Mouse (Mus musculus) heart, embryonic 11.5 days (tissue): Measurements from ENCODE around the gene Kcnd2. TPM values are rescaled to one million over a fixed set of nuclear protein-coding genes. Genes with fewer than 3 reads are reported as not detected.
A peak's percentile ranks its signal among the peaks of the same experiment; 100 is the strongest.

Experiments used
- ATAC-seq: fragments of 200-750 bp; cut with Nextera tagmentation; replicated peaks from 2 replicates; pipeline ENCODE4 v1.8.0; 2017; ENCODE audit warnings: moderate library complexity; ENCODE audit not compliant: insufficient number of reproducible peaks, low FRiP score, low TSS enrichment
- H3K27ac ChIP-seq: fragments of 300-500 bp; sonication (generic); 2 replicates; pipeline ENCODE4 v1.5.1; 2014; ENCODE audit warnings: mild to moderate bottlenecking, low read depth, low read length
- H3K27me3 ChIP-seq: fragments of 300-500 bp; sonication (generic); 2 replicates; pipeline ENCODE4 v1.6.1; 2014; ENCODE audit warnings: mild to moderate bottlenecking, low read length, mixed read lengths; ENCODE audit not compliant: control insufficient read depth, insufficient read depth
- H3K36me3 ChIP-seq: fragments of 300-500 bp; sonication (generic); 2 replicates; pipeline ENCODE4 v1.6.1; 2014; ENCODE audit warnings: mild to moderate bottlenecking, low read length, moderate library complexity, mixed read lengths; ENCODE audit not compliant: control insufficient read depth, insufficient read depth
- H3K4me1 ChIP-seq: fragments of 300-500 bp; sonication (generic); 2 replicates; pipeline ENCODE4 v1.6.1; 2014; ENCODE audit warnings: low read length; ENCODE audit not compliant: control insufficient read depth, insufficient read depth
- H3K4me2 ChIP-seq: fragments of 300-500 bp; sonication (generic); 2 replicates; pipeline ENCODE4 v1.6.1; 2014; ENCODE audit warnings: mild to moderate bottlenecking, moderate library complexity
- H3K4me3 ChIP-seq: fragments of 300-500 bp; sonication (generic); 2 replicates; pipeline ENCODE4 v1.5.1; 2014; ENCODE audit warnings: low read depth, low read length
- H3K9ac ChIP-seq: fragments of 300-500 bp; sonication (generic); 2 replicates; pipeline ENCODE4 v1.6.1; 2014; ENCODE audit warnings: mild to moderate bottlenecking, low read depth, low read length, moderate library complexity
- H3K9me3 ChIP-seq: fragments of 300-500 bp; sonication (generic); replicated peaks from 2 replicates; pipeline ENCODE4 v1.6.1; 2016; ENCODE audit warnings: low read length; ENCODE audit not compliant: control insufficient read depth
- WGBS: fragments of 180-500 bp; shearing (Covaris S2); extraction: QIAGEN DNeasy Blood & Tissue Kit; methylation state at CpG from one replicate; pipeline ENCODE4 v1.1.7; 2014; ENCODE audit not compliant: insufficient replicate concordance; 5-methylcytosine and 5-hydroxymethylcytosine counted together
- polyA plus RNA-seq: library from polyadenylated mRNA; unstranded; fragments of >200 nt; fragmentation: Nextera tagmentation; extraction: Ambion mirVana; gene quantifications from 2 replicates; pipeline ENCODE4 v1.2.1, GENCODE M21; 2014

Kcnd2 gene
- polyA plus RNA-seq, 1 experiment from 2014 or later: 1.9 TPM

DNA sequence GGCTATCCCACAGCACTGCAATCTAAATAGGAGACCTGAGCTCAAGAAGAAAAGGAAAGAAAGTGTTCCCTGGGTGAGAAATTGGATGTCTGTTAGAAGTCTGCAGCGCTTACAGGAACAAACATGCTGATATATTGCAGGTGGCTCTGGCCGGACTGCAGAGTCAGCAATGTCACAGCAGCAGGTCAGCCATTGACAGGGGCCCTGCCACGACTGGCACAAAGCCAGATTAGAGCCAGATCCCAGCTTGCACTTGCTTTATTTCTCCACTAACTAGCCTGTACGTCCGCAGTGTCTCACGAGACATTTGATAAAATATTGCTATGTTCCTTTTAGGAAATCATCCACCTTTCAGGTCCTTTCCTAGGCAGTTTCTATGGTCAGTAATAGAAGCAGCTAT is 468.9 kb downstream of the Kcnd2 start:
- 0 out of 2 replicates have a peak, but pooled peaks have one; percentile 35 for ATAC-seq
- no peak overlapping the region; the same call in 1 of the 2 replicates for H3K4me2 ChIP-seq
- no peaks in the 10 kb centered on the region for H3K27me3 ChIP-seq
- WGBS: 38% methylated on average over 6 of the region's 6 CpGs
- H3K9ac ChIP-seq: no peak overlapping the region
- no peaks in the 10 kb centered on the region for H3K9me3 ChIP-seq
- no peak overlapping the region for H3K4me3 ChIP-seq
- H3K36me3 ChIP-seq: no peaks in the 10 kb centered on the region
- peaks cover 3% of the 10 kb centered on the region; the same call in 1 of the 2 replicates for H3K4me1 ChIP-seq
- H3K27ac ChIP-seq: no peak overlapping the region

DNA sequence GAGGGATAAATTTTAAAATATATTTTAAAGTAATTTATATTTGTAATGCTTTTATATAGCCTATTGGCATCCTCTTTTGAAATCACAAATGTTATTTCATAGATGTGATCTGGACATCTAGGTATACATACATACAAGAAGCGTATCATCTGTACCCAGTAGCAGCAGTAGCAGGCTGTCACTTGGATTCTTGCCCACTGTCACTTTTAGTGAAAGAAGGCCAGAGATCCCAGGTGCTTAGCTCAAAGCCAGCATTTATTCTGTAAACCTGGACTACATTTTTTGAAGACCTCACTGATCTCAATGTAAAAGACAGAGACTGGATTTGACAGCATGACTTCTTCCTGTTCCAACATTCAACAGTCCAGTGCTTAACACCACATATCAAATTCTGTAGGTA is 471.1 kb downstream of the Kcnd2 start:
- H3K9me3 ChIP-seq: no peaks in the 10 kb centered on the region
- no peak overlapping the region for H3K9ac ChIP-seq
- 90% methylated on average over 1 of the region's 1 CpGs for WGBS
- H3K27ac ChIP-seq: no peak overlapping the region
- H3K27me3 ChIP-seq: no peaks in the 10 kb centered on the region
- no peak overlapping the region for H3K4me3 ChIP-seq
- no peak for ATAC-seq
- H3K36me3 ChIP-seq: no peaks in the 10 kb centered on the region
- H3K4me1 ChIP-seq: peaks cover 3% of the 10 kb centered on the region; the same call in 1 of the 2 replicates
- no peak overlapping the region for H3K4me2 ChIP-seq

DNA sequence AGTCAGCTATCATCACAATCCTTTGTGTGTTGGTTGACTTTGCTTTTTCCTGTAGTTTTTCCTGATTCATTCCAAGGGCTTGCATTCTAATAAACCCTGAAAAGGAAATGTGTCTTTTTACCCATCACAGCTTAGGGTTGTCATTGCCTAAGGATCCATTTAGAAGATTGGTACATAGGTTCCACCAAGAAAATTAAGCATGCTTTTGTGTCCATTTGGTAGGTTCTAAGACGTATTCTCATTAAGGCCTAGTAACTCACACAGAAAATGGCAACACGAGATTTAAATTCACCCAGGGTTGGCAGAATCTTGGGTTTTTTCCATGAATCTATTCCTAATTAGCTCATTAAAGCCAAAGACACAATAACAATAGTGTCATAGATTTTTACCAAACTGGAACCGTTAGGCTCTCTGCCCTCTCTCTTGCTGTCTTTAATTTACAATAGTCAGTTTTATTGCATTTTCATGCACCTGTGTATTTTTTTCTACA is 477.6 kb downstream of the Kcnd2 start:
- 81% methylated on average over 3 of the region's 3 CpGs for WGBS
- no peak for ATAC-seq
- no peaks in the 10 kb centered on the region for H3K27me3 ChIP-seq

DNA sequence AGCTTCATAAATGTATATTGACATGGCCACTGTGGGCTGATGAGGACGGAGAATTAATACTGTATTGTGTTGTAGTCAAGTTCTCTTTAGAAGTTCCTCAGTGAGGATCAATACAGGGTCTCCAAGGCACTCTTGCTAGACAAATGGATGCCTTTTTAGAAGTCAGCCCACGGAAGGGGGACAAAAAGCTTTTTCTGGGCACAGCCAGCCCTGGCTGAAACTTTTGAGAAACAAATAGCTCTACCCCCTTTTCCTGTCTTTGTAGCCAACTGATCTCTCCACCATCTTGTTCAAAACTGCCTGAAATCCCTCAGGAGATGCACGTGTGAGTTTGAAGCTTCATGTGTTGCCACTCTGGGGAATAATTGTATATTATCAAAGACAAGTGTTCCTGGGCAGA is 482.3 kb downstream of the Kcnd2 start:
- ATAC-seq: no peak
- H3K9me3 ChIP-seq: no peaks in the 10 kb centered on the region
- H3K4me1 ChIP-seq: no peaks in the 10 kb centered on the region
- H3K4me3 ChIP-seq: no peak overlapping the region
- WGBS: 69% methylated on average over 3 of the region's 3 CpGs
- H3K9ac ChIP-seq: no peak overlapping the region
- H3K36me3 ChIP-seq: no peaks in the 10 kb centered on the region
- H3K27ac ChIP-seq: no peak overlapping the region
- no peaks in the 10 kb centered on the region for H3K27me3 ChIP-seq
- H3K4me2 ChIP-seq: no peak overlapping the region

More for the DNA sequence above, 477.6 kb downstream of the Kcnd2 start:
- no peaks in the 10 kb centered on the region for H3K4me1 ChIP-seq
- no peak overlapping the region for H3K4me3 ChIP-seq
- H3K9ac ChIP-seq: no peak overlapping the region
- H3K36me3 ChIP-seq: no peaks in the 10 kb centered on the region
- H3K4me2 ChIP-seq: no peak overlapping the region
- no peaks in the 10 kb centered on the region for H3K9me3 ChIP-seq
- H3K27ac ChIP-seq: no peak overlapping the region

DNA sequence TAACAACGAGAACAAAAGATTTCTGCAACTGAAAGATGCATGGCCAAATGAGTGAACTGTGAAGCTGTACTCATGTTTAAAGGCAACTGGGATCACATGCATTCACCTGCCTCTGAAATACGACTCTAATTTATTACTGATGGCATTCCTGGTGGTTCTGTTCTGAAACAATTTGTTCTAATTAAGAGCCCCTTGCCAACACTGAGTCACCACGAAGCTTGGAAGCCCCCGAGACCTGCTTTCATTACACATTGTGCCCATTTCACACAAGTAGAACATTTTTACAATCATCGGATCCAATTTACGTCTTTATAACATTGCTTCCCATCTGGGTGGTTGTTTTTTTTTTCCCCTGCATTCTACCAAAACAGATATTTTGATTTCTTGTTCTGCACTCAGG is 485.8 kb downstream of the Kcnd2 start:
- no peak overlapping the region for H3K4me2 ChIP-seq
- H3K4me3 ChIP-seq: no peak overlapping the region
- no peak overlapping the region for H3K9ac ChIP-seq
- H3K9me3 ChIP-seq: no peaks in the 10 kb centered on the region
- H3K27me3 ChIP-seq: no peaks in the 10 kb centered on the region
- WGBS: 79% methylated on average over 6 of the region's 6 CpGs
- no peak overlapping the region for H3K27ac ChIP-seq
- H3K36me3 ChIP-seq: no peaks in the 10 kb centered on the region
- no peak for ATAC-seq
- H3K4me1 ChIP-seq: no peaks in the 10 kb centered on the region

DNA sequence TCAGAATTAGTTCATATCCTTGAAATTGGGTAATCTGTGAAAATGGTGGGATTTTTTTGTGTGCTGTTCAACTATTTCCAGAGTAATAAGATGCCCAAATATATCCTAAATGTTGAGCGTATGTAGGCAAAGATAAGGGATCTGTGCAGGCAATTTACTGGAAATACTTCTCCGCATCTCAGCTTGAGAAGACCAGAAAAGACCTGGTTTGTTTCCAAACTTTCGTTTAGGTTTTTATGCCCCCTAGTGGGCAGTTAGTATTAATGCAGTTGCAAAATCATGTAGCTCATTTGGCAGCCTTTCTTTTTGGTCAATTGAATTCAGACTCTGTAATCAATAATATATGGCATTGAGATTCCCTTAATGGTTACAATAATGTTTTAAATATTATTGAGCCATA is 493.9 kb downstream of the Kcnd2 start:
- no peaks in the 10 kb centered on the region for H3K36me3 ChIP-seq
- H3K9me3 ChIP-seq: no peaks in the 10 kb centered on the region
- no peak overlapping the region for H3K9ac ChIP-seq
- no peak overlapping the region for H3K4me3 ChIP-seq
- ATAC-seq: no peak
- H3K4me2 ChIP-seq: no peak overlapping the region
- no peaks in the 10 kb centered on the region for H3K4me1 ChIP-seq
- no peaks in the 10 kb centered on the region for H3K27me3 ChIP-seq
- H3K27ac ChIP-seq: no peak overlapping the region
- whole genome bisulfite sequencing: 14% methylated on average over 3 of the region's 3 CpGs

DNA sequence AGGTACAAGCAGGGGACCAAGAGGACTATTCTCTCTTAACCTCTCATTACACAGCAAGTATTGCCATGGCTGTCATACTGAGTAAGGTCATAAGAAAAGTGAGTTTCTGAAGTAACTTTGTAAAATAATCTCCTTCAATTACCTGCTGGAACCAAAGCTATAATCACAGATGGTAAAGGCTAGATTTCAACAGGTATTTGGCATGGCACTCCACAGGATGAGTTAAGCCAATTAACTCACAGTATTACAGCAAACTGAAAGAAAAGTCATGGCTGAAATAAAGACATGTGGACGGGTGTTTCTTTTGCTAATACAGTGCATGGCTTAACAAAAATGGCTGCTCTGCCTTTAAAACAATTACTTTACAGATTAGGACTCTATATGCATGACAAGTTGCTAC is 503.8 kb downstream of the Kcnd2 start:
- H3K4me2 ChIP-seq: no peak overlapping the region
- ATAC-seq: no peak
- H3K27me3 ChIP-seq: no peaks in the 10 kb centered on the region
- no peaks in the 10 kb centered on the region for H3K4me1 ChIP-seq
- WGBS: 67% methylated on average over 1 of the region's 1 CpGs
- no peaks in the 10 kb centered on the region for H3K9me3 ChIP-seq
- no peak overlapping the region for H3K27ac ChIP-seq
- H3K9ac ChIP-seq: no peak overlapping the region
- H3K4me3 ChIP-seq: no peak overlapping the region
- H3K36me3 ChIP-seq: no peaks in the 10 kb centered on the region

DNA sequence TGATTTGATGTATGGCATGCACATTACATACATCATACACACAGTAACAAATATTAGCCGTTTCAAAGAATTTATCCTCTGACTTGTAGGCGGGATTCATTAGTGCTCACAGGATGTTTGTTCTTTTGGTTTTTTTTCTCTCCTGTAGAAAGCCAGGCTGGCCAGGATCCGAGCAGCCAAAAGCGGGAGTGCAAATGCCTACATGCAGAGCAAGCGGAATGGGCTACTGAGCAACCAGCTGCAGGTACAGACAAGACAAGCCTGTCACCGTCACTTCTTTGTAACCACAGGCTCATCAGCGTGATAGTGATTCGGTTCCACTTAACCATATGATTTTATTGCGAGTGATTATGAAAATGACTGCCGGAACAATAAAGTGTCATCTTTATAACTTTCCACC is 506.9 kb downstream of the Kcnd2 start:
- 80% methylated on average over 10 of the region's 10 CpGs for WGBS
- Histone ChIP-seq H3K27me3 (no peaks in the 10 kb centered on the region), H3K9ac (no peak overlapping the region), H3K4me2 (no peak overlapping the region), H3K9me3 (no peaks in the 10 kb centered on the region), H3K4me3 (no peak overlapping the region), H3K36me3 (no peaks in the 10 kb centered on the region), H3K27ac (no peak overlapping the region), H3K4me1 (no peaks in the 10 kb centered on the region)
- ATAC-seq: no peak

DNA sequence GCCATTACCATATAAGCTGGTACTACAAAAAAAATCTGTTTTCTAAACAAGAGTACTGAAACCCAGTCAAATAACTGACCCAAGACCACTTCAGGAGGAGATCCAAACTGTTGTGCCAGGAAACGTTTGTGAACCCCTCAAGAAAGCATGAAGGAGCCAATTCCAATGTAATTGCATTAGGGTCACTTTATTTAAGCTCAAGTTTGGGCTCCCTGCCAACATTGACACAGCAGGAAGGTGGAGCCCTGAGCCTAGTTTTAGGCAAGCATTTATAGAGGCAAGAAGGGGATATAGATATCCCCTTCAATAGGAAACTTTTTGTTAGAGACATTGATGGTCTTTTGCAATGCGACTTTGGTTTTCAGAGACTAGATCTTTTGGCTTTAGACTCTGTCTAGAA is 525.3 kb downstream of the Kcnd2 start:
- H3K9ac ChIP-seq: no peak overlapping the region
- H3K36me3 ChIP-seq: no peaks in the 10 kb centered on the region
- no peaks in the 10 kb centered on the region for H3K4me1 ChIP-seq
- no peaks in the 10 kb centered on the region for H3K9me3 ChIP-seq
- no peak for ATAC-seq
- H3K4me2 ChIP-seq: no peak overlapping the region
- no peak overlapping the region for H3K27ac ChIP-seq
- H3K4me3 ChIP-seq: no peak overlapping the region
- no peaks in the 10 kb centered on the region for H3K27me3 ChIP-seq
- 56% methylated on average over 2 of the region's 2 CpGs for WGBS
